ENCODE assay signal across 8 mouse cellular contexts in genomic region chr7:49343081-49343600, GRCm38 (mm10).
DNase-seq lines count a peak whose midpoint lies in the region; ATAC-seq and TF ChIP-seq lines count a peak whose summit lies in the region.

No protein-coding gene starts in this region.

- 9% methylated on average over 16 of the region's 16 CpGs for WGBS in kidney, embryonic 15.5 days
- WGBS in intestine, postnatal 0 days: 37% methylated on average over 16 of the region's 16 CpGs
- whole genome bisulfite sequencing in midbrain, embryonic 16.5 days: 21% methylated on average over 16 of the region's 16 CpGs

- no peaks in the 10 kb centered on the region for H3K27me3 ChIP-seq in kidney, embryonic 15.5 days
- no peaks in the 10 kb centered on the region for H3K27me3 ChIP-seq in intestine, postnatal 0 days (replicated peaks; ENCODE audit: control insufficient read depth, insufficient read depth, low read length)
- H3K27me3 ChIP-seq in midbrain, embryonic 16.5 days (ENCODE audit: control insufficient read depth, insufficient read depth, low read depth, low read length): no peaks in the 10 kb centered on the region

- no peak for DNase-seq in kidney, postnatal 36 days
- DNase-seq in heart, adult 9 months (ENCODE audit: low spot score in 2 of 2): peak; percentile 35 to 56
- DNase-seq in layer of hippocampus, adult 11-12 months (ENCODE audit: low spot score): no peak
- no peak for DNase-seq in right cerebral cortex, postnatal 36 days (ENCODE audit: low spot score in 2 of 2)
- DNase-seq in adrenal gland, postnatal 25 days: no peak

- H3K4me1 ChIP-seq in kidney, embryonic 15.5 days: peaks cover 32% of the 10 kb centered on the region
- 0 out of 2 replicates have a peak, but pooled peaks cover 3% of the 10 kb centered on the region for H3K4me1 ChIP-seq in intestine, postnatal 0 days (replicated peaks; ENCODE audit: control insufficient read depth, insufficient read depth, low read length)
- peaks cover 26% of the 10 kb centered on the region for H3K4me1 ChIP-seq in midbrain, embryonic 16.5 days (ENCODE audit: control insufficient read depth, insufficient read depth, low read length)

- ATAC-seq in kidney, embryonic 15.5 days (replicated peaks; ENCODE audit: low FRiP score): peak; percentile 74
- ATAC-seq in intestine, postnatal 0 days: peak; percentile 19; the same call in 1 of the 2 replicates
- no peak for ATAC-seq in midbrain, embryonic 16.5 days

- H3K9ac ChIP-seq in kidney, embryonic 15.5 days: no peak overlapping the region
- 0 out of 2 replicates have a peak overlapping the region, but pooled peaks have one; percentile 17 for H3K9ac ChIP-seq in intestine, postnatal 0 days (ENCODE audit: low read depth, low read length)
- H3K9ac ChIP-seq in midbrain, embryonic 16.5 days (ENCODE audit: low read depth, low read length): no peak overlapping the region

- 0 out of 2 replicates have a peak, but pooled peaks have one; percentile 12 for TF ChIP-seq CTCF in intestine, postnatal 0 days (IDR thresholded peaks at IDR 0.05; ENCODE audit: low read depth)

- H3K36me3 ChIP-seq in kidney, embryonic 15.5 days: no peaks in the 10 kb centered on the region
- no peaks in the 10 kb centered on the region for H3K36me3 ChIP-seq in intestine, postnatal 0 days (ENCODE audit: control insufficient read depth, insufficient read depth)
- no peaks in the 10 kb centered on the region for H3K36me3 ChIP-seq in midbrain, embryonic 16.5 days (ENCODE audit: control insufficient read depth, insufficient read depth, low read length)

- H3K4me2 ChIP-seq in kidney, embryonic 15.5 days: peak overlapping the region; percentile 42
- peak overlapping the region; percentile 32 for H3K4me2 ChIP-seq in intestine, postnatal 0 days (replicated peaks; ENCODE audit: low read depth)
- H3K4me2 ChIP-seq in midbrain, embryonic 16.5 days (ENCODE audit: low read length): peak overlapping the region; percentile 7; the same call in 1 of the 2 replicates

- no peak overlapping the region for H3K4me3 ChIP-seq in kidney, embryonic 15.5 days (replicated peaks)
- no peak overlapping the region for H3K4me3 ChIP-seq in intestine, postnatal 0 days (ENCODE audit: low read depth, low read length)
- H3K4me3 ChIP-seq in midbrain, embryonic 16.5 days (ENCODE audit: low read depth, low read length): no peak overlapping the region

- no peaks in the 10 kb centered on the region for H3K9me3 ChIP-seq in kidney, embryonic 15.5 days (replicated peaks)
- H3K9me3 ChIP-seq in intestine, postnatal 0 days (ENCODE audit: control insufficient read depth): no peaks in the 10 kb centered on the region
- no peaks in the 10 kb centered on the region for H3K9me3 ChIP-seq in midbrain, embryonic 16.5 days (replicated peaks; ENCODE audit: control insufficient read depth, low read length, poor library complexity, severe bottlenecking)

- H3K27ac ChIP-seq in kidney, embryonic 15.5 days: peak overlapping the region; percentile 55
- H3K27ac ChIP-seq in intestine, postnatal 0 days (ENCODE audit: low read depth, low read length): no peak overlapping the region
- H3K27ac ChIP-seq in midbrain, embryonic 16.5 days (ENCODE audit: low read length): no peak overlapping the region

Comparison
In these comparisons a context has a peak if more than half of its experiments do, and no peak if none do; other contexts are left out.
1. DNase-seq: peak in heart, adult 9 months (2 of 2); none in kidney, postnatal 36 days (0 of 2), layer of hippocampus, adult 11-12 months (single experiment), right cerebral cortex, postnatal 36 days (0 of 2) and adrenal gland, postnatal 25 days (single experiment).
2. Peak in every context shown above with its lines, with median percentiles within 50 percentile points of each other: H3K4me2 ChIP-seq.